Mouse (Mus musculus) limb, embryonic 12.5 days (tissue): Measurements from ENCODE around the gene Vmn2r103. TPM values are rescaled to one million over a fixed set of nuclear protein-coding genes. Genes with fewer than 3 reads are reported as not detected.

Experiments
- ATAC-seq: fragments of 200-750 bp; cut with Nextera tagmentation; 2 replicates; pipeline ENCODE4 v1.8.0; 2017; ENCODE audit warnings: low read depth, moderate TSS enrichment; ENCODE audit not compliant: insufficient number of reproducible peaks, insufficient read depth, low FRiP score, low TSS enrichment
- H3K27ac ChIP-seq: fragments of 300-500 bp; sonication (generic); 2 replicates; pipeline ENCODE4 v1.5.1; 2016; ENCODE audit warnings: mild to moderate bottlenecking, moderate library complexity
- H3K27me3 ChIP-seq: fragments of 300-500 bp; sonication (generic); 2 replicates; pipeline ENCODE4 v1.6.1; 2016; ENCODE audit warnings: mild to moderate bottlenecking, moderate library complexity
- H3K36me3 ChIP-seq: fragments of 300-500 bp; sonication (generic); 2 replicates; pipeline ENCODE4 v1.6.1; 2016; ENCODE audit warnings: mild to moderate bottlenecking, moderate library complexity
- H3K4me1 ChIP-seq: fragments of 300-500 bp; sonication (generic); replicated peaks from 2 replicates; pipeline ENCODE4 v1.6.1; 2016
- H3K4me2 ChIP-seq: fragments of 300-500 bp; sonication (generic); 2 replicates; pipeline ENCODE4 v1.6.1; 2016; ENCODE audit warnings: mild to moderate bottlenecking, moderate library complexity
- H3K4me3 ChIP-seq: fragments of 300-500 bp; sonication (generic); replicated peaks from 2 replicates; pipeline ENCODE4 v1.5.1; 2016; ENCODE audit warnings: mild to moderate bottlenecking
- H3K9ac ChIP-seq: fragments of 300-500 bp; sonication (generic); replicated peaks from 2 replicates; pipeline ENCODE4 v1.6.1; 2016; ENCODE audit warnings: mild to moderate bottlenecking, moderate library complexity
- H3K9me3 ChIP-seq: fragments of 300-500 bp; sonication (generic); 2 replicates; pipeline ENCODE4 v1.6.1; 2016; ENCODE audit warnings: mild to moderate bottlenecking, moderate library complexity
- WGBS: fragments of 180-500 bp; shearing (Covaris S2); methylation state at CpG from one replicate; pipeline ENCODE4 v1.1.7; 2016; 5-methylcytosine and 5-hydroxymethylcytosine counted together
- polyA plus RNA-seq: library from polyadenylated mRNA; unstranded; fragments of >200 nt; fragmentation: Nextera tagmentation; extraction: Ambion mirVana; gene quantifications from 2 replicates; pipeline ENCODE4 v1.2.1, GENCODE M21; 2016

Gene Vmn2r103
- polyA plus RNA-seq = not detected in 2 replicates

DNA sequence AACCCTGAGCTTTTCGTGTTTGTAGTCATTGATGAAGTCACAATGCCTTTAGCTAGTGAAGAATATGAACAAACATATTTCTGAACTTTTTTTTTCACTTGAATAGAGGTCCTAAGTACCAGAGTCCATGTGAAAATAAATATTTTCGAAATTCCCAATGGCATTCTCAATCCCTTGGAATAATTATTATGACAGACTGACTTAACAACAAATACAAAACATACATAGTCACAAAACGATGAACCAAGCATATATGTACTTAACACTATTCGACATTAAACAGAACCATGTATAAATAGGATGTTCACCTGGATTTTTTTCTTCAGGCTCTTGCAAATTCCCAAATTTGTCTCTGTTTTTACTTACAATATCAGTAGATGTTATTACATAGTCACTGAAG is at the start of gene Vmn2r103:
Vmn2r103 (plus strand) TSS at position 301 of the 400 bp plus-strand sequence.
- WGBS = 62% methylated on average over 4 of the region's 4 CpGs
- no peak within 1 kb of the TSS for H3K9ac ChIP-seq
- no peaks in the 10 kb centered on the region for H3K9me3 ChIP-seq
- no peak within 1 kb of the TSS for H3K27ac ChIP-seq
- ATAC-seq = no peak
- H3K36me3 ChIP-seq = no peaks in the 10 kb centered on the region
- H3K27me3 ChIP-seq = no peaks in the 10 kb centered on the region
- no peaks in the 10 kb centered on the region for H3K4me1 ChIP-seq
- no peak within 1 kb of the TSS for H3K4me3 ChIP-seq
- H3K4me2 ChIP-seq = no peak within 1 kb of the TSS

- H3K27ac ChIP-seq = no peak overlapping the region
- 87% methylated on average over 4 of the region's 4 CpGs for WGBS
- no peaks in the 10 kb centered on the region for H3K36me3 ChIP-seq
- no peak overlapping the region for H3K4me3 ChIP-seq
- H3K9ac ChIP-seq = no peak overlapping the region
- H3K4me1 ChIP-seq = no peaks in the 10 kb centered on the region
- 0 out of 2 replicates have a peak, but pooled peaks cover 4% of the 10 kb centered on the region for H3K9me3 ChIP-seq
- no peak for ATAC-seq
- no peaks in the 10 kb centered on the region for H3K27me3 ChIP-seq
- no peak overlapping the region for H3K4me2 ChIP-seq
These were observed 5.8 kb downstream of the Vmn2r103 start for GRCm38 (mm10) chr17:19778994-19779393.

- no peak overlapping the region for H3K4me3 ChIP-seq
- H3K36me3 ChIP-seq = no peaks in the 10 kb centered on the region
- H3K27ac ChIP-seq = no peak overlapping the region
- H3K9ac ChIP-seq = no peak overlapping the region
- H3K27me3 ChIP-seq = no peaks in the 10 kb centered on the region
- no peaks in the 10 kb centered on the region for H3K4me1 ChIP-seq
- peaks cover 9% of the 10 kb centered on the region for H3K9me3 ChIP-seq
- no peak for ATAC-seq
- WGBS = 83% methylated on average over 1 of the region's 1 CpGs
- H3K4me2 ChIP-seq = no peak overlapping the region
These were observed 16.1 kb downstream of the Vmn2r103 start for GRCm38 (mm10) chr17:19789248-19789647.

Other genes with a start within 250 kb of the Vmn2r103 start
- gene Vmn2r101, start 196.1 kb upstream of the Vmn2r103 start, polyA plus RNA-seq = not detected in 2 replicates
- gene Vmn2r102, start 113.0 kb upstream of the Vmn2r103 start, polyA plus RNA-seq = not detected in 2 replicates